Mouse (Mus musculus) hematopoietic stem cell, adult 5-6 weeks (primary cell): ENCODE measurements around the gene Grk4. TPM values are rescaled to one million over a fixed set of nuclear protein-coding genes. Genes with fewer than 3 reads are reported as not detected.

Experiments
- ATAC-seq, 2 experiments: fragments of 125-278 bp in 1 of 2; replicated peaks in 1 of 2; 2 replicates each; pipeline ENCODE4 v1.8.0; 2016 to 2017; ENCODE audit warnings: inconsistent platforms in 2 of 2, mild to moderate bottlenecking in 2 of 2, moderate number of reproducible peaks in 2 of 2, low read depth in 1 of 2, moderate TSS enrichment in 1 of 2; ENCODE audit not compliant: low FRiP score in 2 of 2, poor library complexity in 2 of 2, severe bottlenecking in 2 of 2, insufficient read depth in 1 of 2, low TSS enrichment in 1 of 2
- total RNA-seq: library from RNA; stranded (forward); fragments of 172-1452, 232-1000 nt; gene quantifications from 2 replicates; pipeline ENCODE4 v1.2.3, GENCODE M21; 2017

Grk4 gene
- total RNA-seq, 1 experiment from 2014 or later: 0.84 TPM

GRCm38 (mm10) chr5:34791141-34791540 is 131.0 kb downstream of the Grk4 start:
- ATAC-seq: no peak

- ATAC-seq: no peak
Measured at GRCm38 (mm10) chr5:34800292-34800953, 140.2 kb downstream of the Grk4 start.

Other genes with a start within 250 kb of the Grk4 start
- gene Tnip2, start 146.4 kb upstream of the Grk4 start, total RNA-seq: 36.1 and 39.5 TPM in 2 replicates
- 22.6 and 23.4 TPM in 2 replicates for gene Sh3bp2, start 134.5 kb upstream of the Grk4 start, total RNA-seq
- gene Add1, start 86.7 kb upstream of the Grk4 start, total RNA-seq: 130 and 184 TPM in 2 replicates
- 76.8 and 89.1 TPM in 2 replicates for gene Mfsd10, start 23.2 kb upstream of the Grk4 start, total RNA-seq
- 58.8 and 65.0 TPM in 2 replicates for gene Nop14, start 231 bp upstream of the Grk4 start, total RNA-seq
- 19.5 and 33.1 TPM in 2 replicates for gene Htt, start 101.4 kb downstream of the Grk4 start, total RNA-seq
- 1.8 and 4.6 TPM in 2 replicates for gene Msantd1, start 247.6 kb downstream of the Grk4 start, total RNA-seq